Mouse (Mus musculus) cerebellum, postnatal 36 days (tissue): ENCODE data around the gene Krtap31-1.
"Not testable (repeated sequence)": the region's sequence is repeated elsewhere in the genome, so short reads cannot be mapped to it uniquely, and the experiment has no call there.

ENCODE experiments used
- DNase-seq, 2 experiments: peaks; one replicate each; pipeline ENCODE4 v3.0.0; 2021 to 2022; ENCODE audit warnings: mixed read lengths in 2 of 2

The Krtap31-1 gene

GRCm38 (mm10) chr11:99907620-99908019 lies at the start of gene Krtap31-1:
Gene Krtap31-1, plus strand, starts transcription at chr11:99907920.
- DNase-seq = no peak

DNA sequence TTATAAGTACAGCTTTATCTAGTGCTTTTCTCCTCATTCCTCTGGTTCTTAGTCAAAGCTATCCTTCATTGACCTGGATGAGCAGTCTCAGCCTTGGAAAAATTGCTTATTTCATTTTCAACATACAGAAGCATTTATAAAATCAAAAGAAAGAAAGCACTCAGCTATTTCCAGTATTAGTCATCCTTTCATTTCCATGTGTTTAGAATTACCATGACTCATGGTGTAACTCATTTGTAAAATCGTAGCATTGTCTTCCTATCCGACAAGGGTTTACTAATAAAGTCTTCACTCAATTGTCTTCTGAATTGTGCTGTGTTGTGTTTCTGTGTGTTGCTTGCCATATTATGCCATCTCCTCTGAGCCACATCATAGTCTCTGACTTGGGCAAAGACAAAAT lies 49.0 kb upstream of the Krtap31-1 start:
- no peak for DNase-seq

DNA sequence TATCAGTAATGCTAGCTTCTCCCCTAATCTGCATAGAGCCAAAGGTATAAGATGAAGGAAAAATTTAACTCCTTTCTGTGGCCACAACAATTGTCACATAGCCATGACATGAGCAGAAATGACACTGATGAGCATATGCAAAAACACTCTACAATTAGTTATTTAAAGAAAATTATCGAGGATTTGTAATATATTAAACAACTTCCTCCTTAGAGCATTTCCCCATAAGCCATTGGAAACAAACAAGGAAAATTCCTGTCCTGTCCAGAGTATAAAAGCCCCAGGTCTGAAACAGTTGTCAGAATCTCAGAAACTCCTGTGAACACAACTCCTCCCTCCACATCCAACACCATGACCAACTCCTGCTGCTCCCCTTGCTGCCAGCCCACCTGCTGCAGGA lies 43.5 kb upstream of the Krtap31-1 start, which contains the start of gene Gm11559:
TSS of gene Gm11559 (plus strand) at position 301 of the 400 bp plus-strand sequence.
- not testable (repeated sequence) for DNase-seq

DNA sequence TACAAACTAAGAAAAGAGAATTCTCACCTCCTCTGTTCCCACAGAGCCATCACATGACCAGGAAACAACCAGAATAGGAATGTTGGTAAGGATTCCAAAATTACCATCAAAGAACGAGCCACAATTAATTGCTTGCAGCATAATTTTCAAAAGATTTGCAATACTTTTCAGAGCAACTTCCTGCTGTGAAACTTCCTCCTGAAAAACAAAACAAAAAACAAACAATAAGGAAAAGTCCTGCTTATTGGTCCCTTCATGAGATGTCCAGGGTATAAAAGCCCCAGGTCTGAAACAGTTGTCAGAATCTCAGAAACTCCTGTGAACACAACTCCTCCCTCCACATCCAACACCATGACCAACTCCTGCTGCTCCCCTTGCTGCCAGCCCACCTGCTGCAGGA lies 34.6 kb upstream of the Krtap31-1 start, which contains the start of gene Krtap9-1:
TSS of gene Krtap9-1 (plus strand) at position 301 of the 400 bp plus-strand sequence.
- not testable (repeated sequence) for DNase-seq

- not testable (repeated sequence) for DNase-seq
These were observed 28.8 kb upstream of the Krtap31-1 start, which contains the start of gene Gm11567 for GRCm38 (mm10) chr11:99878887-99879286. Gene Gm11567, plus strand, starts transcription at chr11:99879187.

DNA sequence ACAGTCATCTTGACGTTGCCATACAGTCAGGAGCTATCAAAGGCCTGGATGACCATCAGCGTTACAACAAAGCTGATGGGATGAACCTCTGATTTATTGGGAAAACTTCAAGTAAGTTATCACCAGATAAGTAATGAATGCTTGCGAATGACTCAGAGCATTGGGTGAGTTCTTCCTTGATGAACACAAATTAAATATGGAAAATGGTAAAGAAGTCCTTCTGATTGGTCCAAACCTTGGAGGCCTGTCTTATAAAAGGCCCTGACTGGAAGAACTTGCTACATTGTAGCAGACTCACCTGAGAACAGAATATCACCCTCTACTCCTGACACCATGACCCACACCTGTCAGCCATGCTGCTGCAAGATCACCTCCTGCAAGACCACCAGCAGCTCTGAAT lies 6.7 kb downstream of the Krtap31-1 start, which contains the start of gene Gm11565:
TSS of gene Gm11565 (plus strand) at position 301 of the 400 bp plus-strand sequence.
- DNase-seq = no peak

DNA sequence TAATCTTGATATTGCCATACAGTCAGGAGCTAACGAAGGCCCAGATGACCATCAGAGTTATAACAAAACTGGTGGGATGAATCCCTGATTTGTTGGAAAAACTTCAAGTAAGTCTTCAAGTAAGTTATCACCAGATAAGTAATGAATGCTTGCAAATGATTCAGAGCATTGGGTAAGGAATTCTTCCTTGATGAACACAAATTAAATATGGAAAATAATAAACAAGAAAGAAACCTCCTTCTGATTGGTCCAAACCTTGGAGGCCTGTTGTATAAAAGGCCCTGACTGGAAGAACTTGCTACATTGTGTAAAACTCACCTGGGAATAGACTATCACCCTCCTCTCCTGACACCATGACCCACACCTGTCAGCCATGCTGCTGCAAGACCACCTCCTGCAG lies 28.3 kb downstream of the Krtap31-1 start, which contains the start of gene Krtap31-2:
TSS of gene Krtap31-2 (plus strand) at position 301 of the 400 bp plus-strand sequence.
- DNase-seq = no peak

DNA sequence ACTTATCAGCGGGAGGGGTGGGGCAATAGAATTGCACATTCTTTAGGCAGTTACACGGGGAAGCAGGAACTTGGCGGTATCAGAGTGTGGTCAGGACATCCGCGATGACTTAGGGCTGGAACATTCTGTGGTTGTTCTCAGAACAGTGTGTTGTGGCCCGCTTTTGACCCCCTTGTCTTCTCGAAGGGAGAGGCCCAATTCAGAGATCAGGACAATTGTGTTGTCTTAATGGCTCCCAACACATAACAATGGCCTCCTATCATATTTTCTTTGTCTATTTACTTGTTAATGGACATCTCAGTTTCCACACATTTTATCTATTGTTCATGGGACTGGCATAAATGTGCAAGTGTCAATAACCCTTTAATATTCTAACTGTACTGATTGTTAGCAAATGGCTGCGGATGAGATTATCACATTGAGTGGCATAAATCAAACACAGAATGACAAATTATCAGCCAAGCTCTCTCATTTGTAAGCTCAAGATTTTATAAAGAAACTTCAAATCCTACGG lies 30.1 kb downstream of the Krtap31-1 start:
- no peak for DNase-seq

DNA sequence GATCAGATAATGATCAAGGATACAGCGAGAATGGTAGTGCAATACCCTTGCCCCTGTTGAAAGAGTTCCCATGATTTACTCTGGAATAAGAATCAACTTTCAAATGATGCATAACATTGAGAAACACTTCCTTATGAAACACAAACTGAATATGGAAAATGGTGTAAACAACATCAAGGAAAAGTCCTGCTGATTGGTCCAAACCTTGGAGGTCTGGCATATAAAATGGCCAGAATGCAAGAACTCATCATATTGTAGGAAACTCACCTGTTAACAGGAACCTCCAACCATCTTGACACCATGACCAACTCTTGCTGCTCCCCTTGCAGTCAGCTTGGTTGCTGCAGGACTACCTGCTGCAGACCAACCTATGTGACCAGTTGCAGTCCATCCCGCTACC lies 40.5 kb downstream of the Krtap31-1 start, which contains the start of gene Krtap9-5:
TSS of gene Krtap9-5 (plus strand) at position 301 of the 400 bp plus-strand sequence.
- no peak for DNase-seq
